Mouse (Mus musculus) brown adipose tissue, adult 24 weeks (tissue): Measurements from ENCODE around the gene Kpna2. TPM values are rescaled to one million over a fixed set of nuclear protein-coding genes. Genes with fewer than 3 reads are reported as not detected.
A peak's percentile ranks its signal among the peaks of the same experiment; 100 is the strongest.
"Not testable (repeated sequence)": the region's sequence is repeated elsewhere in the genome, so short reads cannot be mapped to it uniquely, and the experiment has no call there.

Experiments
- H3K27ac ChIP-seq: fragments of 200-500 bp; replicated peaks from 2 replicates; pipeline ENCODE4 v1.5.1; 2012; ENCODE audit warnings: low read depth, mild to moderate bottlenecking, low read length
- H3K4me1 ChIP-seq: fragments of 200-500 bp; 2 replicates; pipeline ENCODE4 v1.6.1; 2012; ENCODE audit warnings: low read length, mixed read lengths; ENCODE audit not compliant: control insufficient read depth, insufficient read depth, insufficient read length
- H3K4me3 ChIP-seq: fragments of 200-500 bp; 2 replicates; pipeline ENCODE4 v1.5.1; 2012; ENCODE audit warnings: low read depth, mild to moderate bottlenecking, low read length, moderate library complexity; ENCODE audit not compliant: insufficient read depth
- polyA plus RNA-seq: library from polyadenylated mRNA; stranded (reverse); fragments of >200 nt; gene quantifications from 2 replicates; pipeline ENCODE4 v1.2.4, GENCODE M21; 2012; ENCODE audit not compliant: missing spikeins, insufficient read depth, insufficient read length

Kpna2 gene
- polyA plus RNA-seq, 1 experiment, result 11.1 TPM

DNA sequence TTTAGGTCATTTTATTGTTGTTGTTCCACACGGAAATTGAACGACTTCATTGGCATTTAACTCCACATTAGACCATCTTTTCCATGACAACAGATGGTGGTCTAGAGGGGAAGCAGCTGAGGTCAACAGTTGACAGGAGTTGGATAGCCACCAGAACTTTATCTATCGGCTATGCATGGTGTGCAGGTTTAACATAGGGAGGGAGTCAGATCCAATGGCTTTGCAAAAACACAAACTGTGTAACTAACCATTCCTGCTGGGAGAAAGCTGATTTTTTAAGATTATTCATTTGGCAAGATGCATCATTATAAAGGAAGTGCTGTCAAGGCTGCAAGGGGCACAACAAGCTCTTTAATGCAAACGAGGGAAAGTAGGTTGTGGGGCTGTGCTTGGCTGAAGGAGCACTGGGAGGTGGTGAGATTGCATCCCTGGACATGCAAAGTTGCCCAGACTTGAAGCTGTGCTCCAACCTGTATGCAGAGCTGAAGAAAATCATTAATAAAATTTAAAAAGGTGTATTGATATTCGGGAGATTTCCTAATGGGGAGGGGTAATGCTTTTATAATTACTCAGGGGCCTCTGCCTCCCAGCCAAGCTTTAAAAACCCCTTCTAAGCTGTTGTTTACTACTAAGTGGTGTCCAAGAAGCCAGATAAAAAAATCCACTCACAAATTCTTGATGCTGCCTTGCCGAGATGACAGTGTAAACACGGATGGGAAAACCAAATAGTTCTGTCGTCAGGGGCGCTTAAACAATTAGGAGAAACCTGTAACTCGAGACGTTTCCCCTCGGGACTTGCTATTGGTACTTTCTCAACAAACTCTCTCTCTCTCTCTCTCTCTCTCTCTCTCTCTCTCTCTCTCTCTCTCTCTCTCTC, 27.5 kb upstream of the Kpna2 start:
- peaks cover 4% of the 10 kb centered on the region; the same call in 1 of the 2 replicates for H3K4me1 ChIP-seq
- no peak overlapping the region for H3K27ac ChIP-seq
- H3K4me3 ChIP-seq, result peak overlapping the region; percentile 90

GRCm38 (mm10) chr11:107025411-107026321, 26.3 kb upstream of the Kpna2 start, which contains the start of gene 1810010H24Rik:
TSS of gene 1810010H24Rik (plus strand) at chr11:107025681.
- H3K4me3 ChIP-seq, result peak within 1 kb of the TSS; percentile 65
- H3K4me1 ChIP-seq, result peaks cover 4% of the 10 kb centered on the region; the same call in 1 of the 2 replicates
- H3K27ac ChIP-seq, result no peak within 1 kb of the TSS

- no peak overlapping the region for H3K4me3 ChIP-seq
- H3K4me1 ChIP-seq, result peaks cover 4% of the 10 kb centered on the region; the same call in 1 of the 2 replicates
- no peak overlapping the region for H3K27ac ChIP-seq
Observed at GRCm38 (mm10) chr11:107024406-107024805, 25.1 kb upstream of the Kpna2 start.

GRCm38 (mm10) chr11:107022050-107022683, 22.8 kb upstream of the Kpna2 start:
- no peak overlapping the region for H3K4me3 ChIP-seq
- no peak overlapping the region for H3K27ac ChIP-seq

GRCm38 (mm10) chr11:107019722-107020121, 20.4 kb upstream of the Kpna2 start:
- not testable (repeated sequence) for H3K27ac ChIP-seq, H3K4me3 ChIP-seq, H3K4me1 ChIP-seq

More at GRCm38 (mm10) chr11:107022050-107022683, 22.8 kb upstream of the Kpna2 start:
- H3K4me1 ChIP-seq, result peaks cover 2% of the 10 kb centered on the region; the same call in 1 of the 2 replicates

- Histone ChIP-seq H3K27ac (no peak overlapping the region), H3K4me1 (peaks cover 3% of the 10 kb centered on the region; the same call in 1 of the 2 replicates), H3K4me3 (no peak overlapping the region)
Observed at GRCm38 (mm10) chr11:107019318-107019717, 20.0 kb upstream of the Kpna2 start.

DNA sequence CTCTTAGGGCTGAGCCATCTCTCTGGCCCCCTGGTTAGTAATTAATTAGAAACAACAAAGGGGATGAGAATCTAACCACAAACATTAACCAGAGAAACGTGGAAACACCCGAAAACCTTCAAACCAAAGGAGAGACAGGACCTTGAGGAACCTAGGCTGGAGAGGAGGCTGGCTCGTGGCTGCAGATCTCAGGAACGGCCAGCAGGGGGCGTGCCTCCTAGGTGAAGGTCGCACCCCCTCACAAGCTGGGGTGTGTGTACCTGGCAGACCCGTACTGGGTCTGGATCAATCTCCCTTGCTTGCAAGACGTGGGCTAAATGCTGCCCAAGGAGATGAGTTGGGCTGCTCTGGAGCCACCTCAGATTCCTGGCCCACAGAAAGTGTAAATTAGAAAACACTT, 19.3 kb upstream of the Kpna2 start:
- no peak overlapping the region for H3K4me3 ChIP-seq
- no peak overlapping the region for H3K27ac ChIP-seq
- peaks cover 3% of the 10 kb centered on the region; the same call in 1 of the 2 replicates for H3K4me1 ChIP-seq

GRCm38 (mm10) chr11:107017339-107017886, 18.1 kb upstream of the Kpna2 start:
- H3K4me3 ChIP-seq, result no peak overlapping the region
- H3K4me1 ChIP-seq, result peaks cover 3% of the 10 kb centered on the region; the same call in 1 of the 2 replicates
- H3K27ac ChIP-seq, result no peak overlapping the region

- H3K4me1 ChIP-seq, result peaks cover 3% of the 10 kb centered on the region; the same call in 1 of the 2 replicates
- no peak overlapping the region for H3K4me3 ChIP-seq
- no peak overlapping the region for H3K27ac ChIP-seq
Observed at GRCm38 (mm10) chr11:107016893-107017292, 17.6 kb upstream of the Kpna2 start.

GRCm38 (mm10) chr11:107015535-107016187, 16.3 kb upstream of the Kpna2 start:
- H3K4me1 ChIP-seq, H3K27ac ChIP-seq, H3K4me3 ChIP-seq: not testable (repeated sequence)

DNA sequence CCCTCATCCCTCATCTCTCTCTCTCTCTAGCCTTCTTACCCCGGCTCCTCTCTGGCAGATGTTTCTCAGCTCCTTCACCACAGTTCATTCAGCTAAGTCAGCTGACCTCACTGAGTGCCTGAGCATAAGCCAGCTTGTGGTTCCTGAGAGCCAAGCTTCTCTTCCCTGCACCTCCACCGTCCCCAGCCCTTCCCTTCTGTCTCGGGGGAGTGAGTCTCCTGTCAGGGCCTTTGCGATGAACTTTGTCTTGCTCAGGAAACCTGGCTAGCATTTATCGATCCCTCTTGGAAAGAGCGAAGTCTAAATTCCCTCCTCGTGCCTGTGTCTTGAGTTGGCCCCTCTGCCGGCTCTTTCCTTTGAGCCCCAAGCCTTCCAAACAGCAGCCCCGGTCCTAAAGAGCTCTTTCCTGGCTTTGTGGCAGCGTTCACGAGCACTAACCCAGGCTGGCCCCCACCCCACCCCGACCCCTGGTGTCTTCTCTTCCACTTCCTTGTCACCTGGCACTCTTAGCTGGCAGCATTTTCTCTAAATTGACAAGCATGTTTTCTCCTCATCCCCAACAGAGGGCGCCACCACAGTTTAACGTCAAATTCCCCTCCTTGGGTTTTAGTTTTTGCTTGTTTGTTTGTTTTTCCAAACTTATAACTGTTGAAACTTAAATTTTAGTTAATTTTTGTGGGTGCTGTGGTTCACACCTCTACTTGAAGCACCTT, 15.4 kb upstream of the Kpna2 start:
- H3K27ac ChIP-seq, result no peak overlapping the region
- H3K4me1 ChIP-seq, result peaks cover 6% of the 10 kb centered on the region
- peak overlapping the region; percentile 50; the same call in 1 of the 2 replicates for H3K4me3 ChIP-seq

DNA sequence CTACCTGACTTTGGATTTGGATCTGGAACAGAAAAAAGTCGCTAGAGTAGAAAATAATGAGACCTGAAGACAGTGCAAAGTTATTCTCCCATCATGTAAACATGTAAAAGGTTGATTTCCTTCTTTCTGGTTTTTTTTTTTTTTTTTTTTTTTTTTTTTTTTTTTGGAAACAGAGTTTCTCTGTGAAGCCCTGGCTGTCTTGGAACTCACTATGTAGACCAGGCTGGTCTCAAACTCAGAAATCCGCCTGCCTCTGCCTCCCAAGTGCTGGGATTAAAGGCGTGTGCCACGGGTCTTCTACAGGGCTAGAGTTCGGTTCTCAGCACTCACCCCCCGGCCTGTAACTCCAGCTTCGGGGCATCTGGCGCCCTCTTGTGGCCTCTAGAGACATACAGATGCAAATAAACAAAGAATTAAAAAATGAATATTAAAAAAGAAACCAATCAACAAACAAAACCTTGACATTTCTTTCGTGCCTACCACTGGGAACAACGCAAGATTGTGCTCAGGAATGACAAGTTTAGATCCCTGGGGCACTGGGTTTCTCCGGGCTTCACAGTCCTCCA, 14.8 kb upstream of the Kpna2 start:
- peaks cover 6% of the 10 kb centered on the region for H3K4me1 ChIP-seq
- H3K27ac ChIP-seq, result no peak overlapping the region
- 0 out of 2 replicates have a peak overlapping the region, but pooled peaks have one; percentile 50 for H3K4me3 ChIP-seq

GRCm38 (mm10) chr11:107012324-107013017, 13.1 kb upstream of the Kpna2 start:
- Histone ChIP-seq H3K27ac (peak overlapping the region; percentile 97), H3K4me3 (peak overlapping the region; percentile 90), H3K4me1 (peaks cover 6% of the 10 kb centered on the region)
